Mouse (Mus musculus) embryo, embryonic 9.5 days (tissue): Measurements from ENCODE around the gene Afp.

Experiments used
- DNase-seq: peaks from one replicate; pipeline ENCODE4 v3.0.0-alpha.2; 2017; ENCODE audit errors: extremely low spot score

Afp gene

GRCm38 (mm10) chr5:90507411-90507949 lies 16.9 kb downstream of the Afp start:
- no peak for DNase-seq

DNA sequence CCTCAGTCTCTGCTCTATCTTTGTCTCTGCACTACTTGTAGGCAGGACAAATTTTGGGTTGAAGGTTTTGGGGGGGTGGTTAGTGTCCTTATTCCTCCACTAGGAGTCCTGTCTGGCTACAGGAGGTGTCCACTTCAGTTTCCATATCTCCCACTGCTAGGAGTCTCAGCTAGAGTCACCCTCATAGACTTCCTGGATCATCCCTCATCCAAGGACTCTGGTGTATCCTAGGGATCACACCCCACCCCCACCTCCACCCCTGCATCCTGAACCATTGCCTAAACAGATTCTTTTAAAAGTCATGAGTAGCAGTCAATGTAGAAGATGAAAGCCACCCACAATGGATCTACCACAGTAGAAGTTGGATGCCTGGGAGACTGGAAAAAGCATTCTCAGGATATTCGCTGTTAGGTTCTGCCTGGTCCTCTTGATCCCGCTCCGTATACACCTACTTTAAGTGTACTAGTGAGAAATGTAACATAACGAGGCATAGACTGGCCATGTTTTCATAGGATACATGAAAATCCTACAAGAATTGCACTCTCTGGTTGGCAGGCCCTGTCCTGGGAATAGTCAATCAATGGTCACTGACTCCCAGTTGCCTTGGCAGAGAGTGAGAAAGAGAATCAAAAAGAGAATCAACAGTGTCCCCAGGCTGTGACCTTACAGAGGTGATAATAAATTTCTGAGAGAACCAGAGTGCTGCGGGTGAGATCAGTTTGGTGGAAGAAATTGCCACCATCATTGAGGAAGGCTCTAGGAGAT lies 19.5 kb downstream of the Afp start:
- no peak for DNase-seq

GRCm38 (mm10) chr5:90512288-90512955 lies 21.9 kb downstream of the Afp start:
- no peak for DNase-seq

DNA sequence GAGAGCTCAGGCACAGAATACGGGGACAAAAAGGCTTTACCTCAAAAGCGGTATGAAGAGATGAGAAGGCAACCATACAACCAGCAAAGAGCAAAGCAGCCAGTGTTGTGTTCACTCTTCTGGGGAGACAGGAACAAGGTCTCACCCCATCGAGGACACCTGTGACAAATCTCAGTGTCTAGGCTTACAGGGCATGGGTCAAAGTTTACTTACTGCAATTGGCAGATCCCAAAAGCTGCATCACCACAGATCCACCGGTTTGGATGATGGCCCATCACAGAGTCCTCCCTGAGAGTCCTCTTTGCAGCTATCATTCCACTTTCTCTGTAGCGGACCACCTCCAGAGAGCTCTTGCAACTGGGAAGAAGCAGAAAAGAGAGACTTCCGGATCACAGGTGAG lies 25.0 kb downstream of the Afp start:
- no peak for DNase-seq

DNA sequence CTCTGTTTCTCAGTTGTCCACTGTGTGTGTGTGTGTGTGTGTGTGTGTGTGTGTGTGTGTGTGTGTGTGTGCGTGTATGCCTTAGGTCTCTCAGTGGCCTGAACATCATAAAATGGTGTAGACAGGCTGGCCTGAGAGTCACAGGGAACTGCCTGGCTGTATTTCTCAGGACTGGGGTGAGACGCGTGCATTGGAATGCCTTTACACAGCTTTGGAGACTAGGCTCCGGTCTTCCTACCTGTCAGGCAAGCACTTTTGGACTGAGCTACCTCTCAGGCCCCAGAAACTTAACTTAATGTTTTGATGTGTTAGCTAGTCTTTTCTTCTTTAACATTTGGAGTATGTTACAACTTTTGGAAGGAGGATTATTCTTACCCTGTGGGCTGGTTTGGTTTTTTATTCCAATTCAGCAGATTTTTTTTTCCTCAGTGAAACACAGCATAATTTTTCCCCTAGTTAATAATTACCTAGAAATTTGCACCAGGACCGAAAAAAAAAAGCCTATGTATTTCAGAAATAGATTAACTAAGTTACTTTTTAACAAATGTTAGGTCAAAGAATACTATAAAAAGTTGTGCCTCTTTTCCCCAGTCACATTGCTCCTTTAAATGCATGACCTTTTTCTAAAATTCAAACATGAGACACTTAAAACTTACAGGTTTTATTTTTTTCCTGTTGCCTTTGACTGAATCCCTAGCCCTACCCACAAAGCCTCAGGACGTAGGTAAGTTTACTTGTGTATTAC lies 28.0 kb downstream of the Afp start, which contains the start of gene Afm:
Afm (plus strand) TSS at position 577 of the 745 bp plus-strand sequence.
- no peak for DNase-seq

DNA sequence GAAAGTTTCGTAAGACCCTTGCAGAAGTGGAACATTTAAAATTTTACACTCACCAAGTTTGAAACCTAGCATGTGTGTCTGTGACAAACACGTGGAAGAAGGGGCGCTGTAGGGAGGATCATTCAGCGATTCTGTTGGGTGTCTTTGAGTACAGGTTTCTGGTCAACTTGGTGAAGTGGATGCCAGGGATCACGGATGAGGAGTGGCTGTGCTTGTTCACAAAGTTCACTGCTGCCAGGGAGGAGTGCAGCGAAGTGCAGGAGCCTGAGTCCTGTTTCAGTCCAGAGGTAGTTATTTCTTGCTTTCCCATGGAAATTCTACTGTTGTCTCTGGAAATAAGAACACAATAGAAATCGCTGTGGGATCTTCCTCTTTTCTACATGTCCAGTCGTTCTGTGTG lies 60.7 kb downstream of the Afp start:
- DNase-seq: no peak

GRCm38 (mm10) chr5:90556052-90556451 lies 65.5 kb downstream of the Afp start:
- no peak for DNase-seq
